Mouse (Mus musculus) kidney, embryonic 14.5 days (tissue): ENCODE measurements around the gene Atp5e. TPM values are rescaled to one million over a fixed set of nuclear protein-coding genes. Genes with fewer than 3 reads are reported as not detected.
A peak's percentile ranks its signal among the peaks of the same experiment; 100 is the strongest.

Experiments used
- ATAC-seq: fragments of 200-750 bp; cut with Nextera tagmentation; 2 replicates; pipeline ENCODE4 v1.8.0; 2017; ENCODE audit warnings: moderate number of reproducible peaks, mild to moderate bottlenecking, moderate TSS enrichment, moderate library complexity; ENCODE audit not compliant: low FRiP score, low TSS enrichment
- H3K27ac ChIP-seq: fragments of 300-500 bp; sonication (generic); 2 replicates; pipeline ENCODE4 v1.5.1; 2014; ENCODE audit warnings: low read depth, mild to moderate bottlenecking, low read length, moderate library complexity, mixed read lengths
- H3K27me3 ChIP-seq: fragments of 300-500 bp; sonication (generic); 2 replicates; pipeline ENCODE4 v1.6.1; 2014; ENCODE audit warnings: mild to moderate bottlenecking, low read length; ENCODE audit not compliant: control insufficient read depth, insufficient read depth
- H3K36me3 ChIP-seq: fragments of 300-500 bp; sonication (generic); 2 replicates; pipeline ENCODE4 v1.6.1; 2014; ENCODE audit warnings: low read length, mixed read lengths; ENCODE audit not compliant: control insufficient read depth, insufficient read depth
- H3K4me1 ChIP-seq: fragments of 300-500 bp; sonication (generic); 2 replicates; pipeline ENCODE4 v1.6.1; 2014; ENCODE audit warnings: low read length, mixed read lengths; ENCODE audit not compliant: control insufficient read depth, insufficient read depth
- H3K4me2 ChIP-seq: fragments of 300-500 bp; sonication (generic); replicated peaks from 2 replicates; pipeline ENCODE4 v1.6.1; 2014; ENCODE audit warnings: low read depth, mild to moderate bottlenecking, low read length
- H3K4me3 ChIP-seq: fragments of 300-500 bp; sonication (generic); 2 replicates; pipeline ENCODE4 v1.5.1; 2014; ENCODE audit warnings: mild to moderate bottlenecking, low read length
- H3K9ac ChIP-seq: fragments of 300-500 bp; sonication (generic); 2 replicates; pipeline ENCODE4 v1.6.1; 2014; ENCODE audit warnings: low read depth, mild to moderate bottlenecking, low read length, moderate library complexity
- H3K9me3 ChIP-seq: fragments of 300-500 bp; sonication (generic); 2 replicates; pipeline ENCODE4 v1.6.1; 2016; ENCODE audit warnings: low read length; ENCODE audit not compliant: control insufficient read depth
- WGBS: fragments of 180-500 bp; shearing (Covaris S2); extraction: QIAGEN DNeasy Blood & Tissue Kit; methylation state at CpG from one replicate; pipeline ENCODE4 v1.1.7; 2014; 5-methylcytosine and 5-hydroxymethylcytosine counted together
- polyA plus RNA-seq: library from polyadenylated mRNA; unstranded; fragments of >200 nt; fragmentation: Nextera tagmentation; extraction: Ambion mirVana; gene quantifications from 2 replicates; pipeline ENCODE4 v1.2.1, GENCODE M21; 2014

The Atp5e gene
- polyA plus RNA-seq, 1 experiment from 2014 or later, result 829 TPM

DNA sequence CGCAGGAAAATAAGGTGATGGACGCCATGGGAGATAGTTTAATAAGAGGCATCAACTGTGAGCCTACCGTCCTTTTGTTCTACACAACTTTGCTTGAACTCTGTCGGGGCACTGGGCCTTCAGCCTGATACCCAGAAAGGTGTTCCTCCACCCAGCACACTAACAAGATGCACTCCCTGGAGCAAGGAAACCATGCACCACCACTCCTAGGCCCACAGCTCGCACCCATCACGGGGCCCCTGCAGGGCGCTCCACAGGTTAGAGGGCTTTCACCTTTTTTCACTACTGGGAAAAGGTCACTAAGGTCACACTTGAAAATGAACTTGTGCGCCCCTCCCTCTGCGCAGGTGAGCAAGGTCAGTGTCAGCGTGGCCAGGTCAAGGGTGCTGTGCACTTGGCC, 535 bp downstream of the Atp5e start:
- WGBS, result 38% methylated on average over 10 of the region's 10 CpGs
- H3K4me1 ChIP-seq, result peaks cover 7% of the 10 kb centered on the region; the same call in 1 of the 2 replicates
- 0 out of 2 replicates have a peak overlapping the region, but pooled peaks have one; percentile 79 for H3K27ac ChIP-seq
- peaks cover 57% of the 10 kb centered on the region for H3K36me3 ChIP-seq
- no peaks in the 10 kb centered on the region for H3K9me3 ChIP-seq
- peak; percentile 53; the same call in 1 of the 2 replicates for ATAC-seq
- peak overlapping the region; percentile 85 for H3K9ac ChIP-seq
- no peaks in the 10 kb centered on the region for H3K27me3 ChIP-seq
- H3K4me2 ChIP-seq, result peak overlapping the region; percentile 95
- H3K4me3 ChIP-seq, result peak overlapping the region; percentile 81

DNA sequence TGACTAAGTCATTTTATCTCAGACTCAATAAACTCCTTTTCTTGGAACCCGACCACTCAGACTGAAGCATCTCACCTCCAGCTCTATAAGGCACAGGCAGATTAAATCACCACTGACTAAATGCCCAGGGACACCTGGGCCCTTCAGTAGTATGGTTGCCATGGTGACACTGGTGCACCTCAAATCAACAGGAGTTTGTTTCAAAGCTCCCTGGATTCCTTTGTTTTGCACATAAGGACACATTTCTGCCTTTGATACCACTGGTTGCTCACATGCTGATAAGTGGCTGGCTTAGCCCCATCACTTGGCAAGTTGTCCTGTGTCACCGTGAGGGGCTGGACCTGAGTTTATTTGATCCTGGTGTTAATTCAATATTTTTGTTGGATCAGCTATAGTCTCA, 4.5 kb downstream of the Atp5e start:
- Histone ChIP-seq H3K27ac (no peak overlapping the region), H3K4me3 (no peak overlapping the region), H3K36me3 (peaks cover 31% of the 10 kb centered on the region), H3K4me2 (no peak overlapping the region), H3K9ac (no peak overlapping the region), H3K9me3 (no peaks in the 10 kb centered on the region), H3K27me3 (no peaks in the 10 kb centered on the region), H3K4me1 (peaks cover 7% of the 10 kb centered on the region; the same call in 1 of the 2 replicates)
- 77% methylated on average over 2 of the region's 2 CpGs for WGBS
- ATAC-seq, result no peak

DNA sequence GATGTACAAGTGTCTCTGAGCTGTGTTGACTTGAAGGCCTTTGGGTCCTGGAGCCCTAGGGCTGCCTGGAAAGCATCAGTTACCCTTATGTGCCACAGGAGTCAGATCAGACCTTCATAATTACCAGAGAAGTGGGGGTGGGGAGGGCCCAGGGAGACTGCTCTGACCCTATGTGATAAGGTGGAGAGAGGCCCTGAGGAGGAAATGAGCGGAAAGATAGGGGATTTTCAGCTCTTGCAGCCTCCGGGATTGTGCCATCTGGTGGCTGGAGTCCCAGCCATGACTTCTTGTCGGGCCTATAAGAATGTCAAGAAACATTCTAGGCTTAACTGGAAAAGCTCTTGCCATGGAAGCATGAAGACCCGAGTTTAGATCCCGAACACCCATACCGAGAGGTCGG, 10.2 kb downstream of the Atp5e start:
- Histone ChIP-seq H3K36me3 (no peaks in the 10 kb centered on the region), H3K4me3 (no peak overlapping the region), H3K27me3 (no peaks in the 10 kb centered on the region), H3K9ac (no peak overlapping the region), H3K27ac (no peak overlapping the region), H3K4me1 (no peaks in the 10 kb centered on the region), H3K9me3 (no peaks in the 10 kb centered on the region), H3K4me2 (no peak overlapping the region)
- no peak for ATAC-seq
- WGBS, result 72% methylated on average over 7 of the region's 7 CpGs

DNA sequence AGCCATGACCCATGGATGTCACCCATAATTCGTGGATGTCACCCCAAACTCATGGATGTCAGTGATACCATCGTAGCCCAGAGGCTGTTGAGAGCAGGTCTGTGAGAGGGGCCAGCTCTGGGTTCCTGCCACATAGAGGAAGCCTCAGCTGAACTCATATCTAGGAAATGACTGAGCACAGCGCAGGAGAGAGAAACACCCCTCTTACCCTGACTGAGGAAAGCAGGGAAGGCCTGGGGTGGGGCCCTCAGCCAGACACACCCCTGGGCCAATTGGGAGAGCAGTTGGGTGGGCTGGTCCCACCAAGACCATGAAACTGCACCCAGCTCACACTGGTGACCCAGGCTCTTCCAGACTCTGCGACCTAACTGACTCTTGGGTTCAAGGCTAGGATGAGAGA, 13.6 kb downstream of the Atp5e start, which contains the start of gene Tubb1:
Gene Tubb1 (plus strand): TSS at position 343 of the 400 bp plus-strand sequence.
- Histone ChIP-seq H3K4me3 (no peak within 1 kb of the TSS), H3K27ac (no peak within 1 kb of the TSS), H3K27me3 (no peaks in the 10 kb centered on the region), H3K9me3 (no peaks in the 10 kb centered on the region), H3K36me3 (no peaks in the 10 kb centered on the region), H3K4me2 (no peak within 1 kb of the TSS), H3K9ac (no peak within 1 kb of the TSS), H3K4me1 (0 out of 2 replicates have a peak, but pooled peaks cover 6% of the 10 kb centered on the region)
- WGBS, result 70% methylated on average over 4 of the region's 4 CpGs
- no peak for ATAC-seq

DNA sequence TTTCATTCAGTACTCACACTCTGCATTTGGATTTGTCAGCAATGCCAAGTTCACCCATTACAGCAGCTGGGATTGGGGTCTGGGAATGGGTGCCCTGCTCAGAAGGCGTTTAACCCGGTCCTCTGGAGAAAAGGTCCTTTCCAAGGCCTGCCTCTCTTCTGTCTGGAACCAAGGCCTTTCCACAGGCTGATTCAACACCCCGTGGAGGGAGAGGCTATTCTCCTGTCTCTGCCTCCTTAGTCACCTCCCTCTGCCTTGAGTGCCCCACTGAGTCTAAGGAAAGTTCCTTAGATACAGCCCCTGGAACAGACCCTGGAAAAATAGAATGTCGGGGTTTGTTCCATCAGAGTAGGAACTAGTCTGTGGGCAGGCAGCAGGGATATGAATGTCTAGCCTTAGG, 15.5 kb downstream of the Atp5e start:
- ATAC-seq, result no peak
- WGBS, result 81% methylated on average over 4 of the region's 4 CpGs
- H3K4me2 ChIP-seq, result no peak overlapping the region
- H3K4me1 ChIP-seq, result 0 out of 2 replicates have a peak, but pooled peaks cover 6% of the 10 kb centered on the region
- H3K27me3 ChIP-seq, result no peaks in the 10 kb centered on the region
- H3K4me3 ChIP-seq, result no peak overlapping the region
- H3K9me3 ChIP-seq, result no peaks in the 10 kb centered on the region
- H3K27ac ChIP-seq, result no peak overlapping the region
- no peak overlapping the region for H3K9ac ChIP-seq
- no peaks in the 10 kb centered on the region for H3K36me3 ChIP-seq

DNA sequence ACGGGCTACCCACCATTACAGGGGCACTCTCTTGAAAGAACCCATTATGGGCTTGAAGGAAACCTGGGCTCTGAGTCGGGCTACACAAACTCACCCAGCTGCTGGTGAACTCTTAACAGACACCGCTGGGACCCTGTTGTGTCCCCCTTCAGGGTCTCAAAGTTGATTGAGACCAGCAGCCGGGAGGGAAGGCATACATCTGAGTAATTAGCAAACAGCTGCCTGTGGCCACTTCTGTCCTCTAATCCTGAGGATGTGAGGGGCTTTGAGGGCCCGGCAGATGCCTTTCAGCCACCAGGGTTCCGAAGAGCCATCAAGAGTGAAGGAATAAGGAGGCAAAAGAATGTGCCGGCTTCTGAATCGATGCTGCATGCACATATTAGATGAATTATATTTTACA, 17.0 kb downstream of the Atp5e start:
- Histone ChIP-seq H3K4me2 (no peak overlapping the region), H3K9me3 (no peaks in the 10 kb centered on the region), H3K9ac (no peak overlapping the region), H3K36me3 (no peaks in the 10 kb centered on the region), H3K27ac (no peak overlapping the region), H3K27me3 (no peaks in the 10 kb centered on the region), H3K4me1 (0 out of 2 replicates have a peak, but pooled peaks cover 9% of the 10 kb centered on the region), H3K4me3 (no peak overlapping the region)
- 72% methylated on average over 8 of the region's 8 CpGs for WGBS
- no peak for ATAC-seq

DNA sequence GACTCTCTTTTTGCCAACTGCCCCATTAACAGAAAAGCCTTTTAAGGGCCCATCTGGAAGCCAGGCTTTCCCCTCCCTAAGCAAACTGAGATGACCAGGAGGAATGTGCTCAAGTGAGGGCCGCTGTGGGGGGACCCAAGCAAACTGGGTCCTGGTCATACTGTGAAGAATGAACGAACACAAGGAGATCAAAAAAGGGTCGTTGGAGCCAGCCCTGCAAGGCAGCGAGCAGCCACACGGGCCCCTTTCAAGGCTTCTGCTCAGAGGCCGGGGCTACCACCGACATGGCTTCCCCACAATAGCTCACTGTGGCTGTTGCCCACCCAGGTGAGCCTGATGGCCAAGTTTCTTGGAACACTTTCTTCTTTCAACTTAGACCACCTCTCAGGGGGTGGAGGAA, 17.4 kb downstream of the Atp5e start:
- H3K9ac ChIP-seq, result no peak overlapping the region
- no peaks in the 10 kb centered on the region for H3K27me3 ChIP-seq
- H3K4me3 ChIP-seq, result no peak overlapping the region
- no peaks in the 10 kb centered on the region for H3K36me3 ChIP-seq
- H3K4me1 ChIP-seq, result 0 out of 2 replicates have a peak, but pooled peaks cover 9% of the 10 kb centered on the region
- WGBS, result 54% methylated on average over 7 of the region's 7 CpGs
- H3K4me2 ChIP-seq, result no peak overlapping the region
- peak; percentile 38; the same call in 1 of the 2 replicates for ATAC-seq
- H3K27ac ChIP-seq, result no peak overlapping the region
- H3K9me3 ChIP-seq, result no peaks in the 10 kb centered on the region

DNA sequence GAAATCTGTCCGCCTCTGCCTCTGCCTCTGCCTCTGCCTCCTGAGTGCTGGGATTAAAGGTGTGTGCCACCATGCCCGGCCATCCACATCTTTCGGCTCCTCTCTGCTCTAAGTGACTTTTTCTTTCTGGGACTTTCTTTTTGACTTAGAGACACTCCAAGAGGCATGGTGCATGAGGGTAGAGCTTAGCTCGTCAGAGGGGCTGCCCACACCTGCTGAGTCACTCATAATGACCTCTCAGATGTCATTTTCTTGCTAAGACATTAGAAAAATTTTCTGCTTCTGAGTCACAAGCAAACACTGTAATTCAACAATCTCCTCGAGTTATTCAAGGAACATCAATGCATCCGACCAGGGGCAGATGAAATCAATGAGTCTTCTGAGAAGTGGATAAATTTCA, 18.9 kb downstream of the Atp5e start:
- H3K36me3 ChIP-seq, result no peaks in the 10 kb centered on the region
- no peak overlapping the region for H3K4me2 ChIP-seq
- H3K4me1 ChIP-seq, result 0 out of 2 replicates have a peak, but pooled peaks cover 9% of the 10 kb centered on the region
- H3K4me3 ChIP-seq, result no peak overlapping the region
- H3K27ac ChIP-seq, result no peak overlapping the region
- no peaks in the 10 kb centered on the region for H3K9me3 ChIP-seq
- no peak overlapping the region for H3K9ac ChIP-seq
- H3K27me3 ChIP-seq, result no peaks in the 10 kb centered on the region
- ATAC-seq, result no peak
- 82% methylated on average over 6 of the region's 6 CpGs for WGBS

DNA sequence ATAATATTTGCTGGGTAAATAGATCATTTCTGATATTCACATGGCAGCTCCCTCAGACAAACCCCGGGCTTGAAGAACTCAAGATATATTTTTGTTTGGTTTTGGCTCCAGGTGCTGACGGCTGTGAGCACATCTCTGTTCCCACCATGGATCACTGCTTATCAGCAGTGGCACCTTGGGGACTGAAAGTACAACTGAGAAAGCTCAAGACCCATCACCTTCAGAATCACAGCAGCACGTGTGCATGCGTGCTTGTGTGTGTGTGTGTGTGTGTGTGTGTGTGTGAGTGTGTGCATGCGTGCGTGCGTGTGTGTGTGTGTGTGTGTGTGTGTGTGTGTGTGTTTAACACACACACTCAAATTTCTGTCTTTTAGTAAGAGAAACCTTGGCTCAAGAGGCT, 19.5 kb downstream of the Atp5e start:
- H3K9me3 ChIP-seq, result no peaks in the 10 kb centered on the region
- no peaks in the 10 kb centered on the region for H3K36me3 ChIP-seq
- no peaks in the 10 kb centered on the region for H3K27me3 ChIP-seq
- H3K9ac ChIP-seq, result no peak overlapping the region
- H3K4me1 ChIP-seq, result 0 out of 2 replicates have a peak, but pooled peaks cover 9% of the 10 kb centered on the region
- no peak overlapping the region for H3K4me3 ChIP-seq
- ATAC-seq, result no peak
- no peak overlapping the region for H3K27ac ChIP-seq
- H3K4me2 ChIP-seq, result no peak overlapping the region
- WGBS, result 83% methylated on average over 7 of the region's 7 CpGs
